Mouse (Mus musculus) cortical plate, adult 2 months (tissue): ENCODE results near the gene Slc30a3.

Source experiments
- CTCF ChIP-seq: fragments of 200-500 bp; IDR thresholded peaks from 2 replicates; pipeline ENCODE4 v1.5.1; 2011; ENCODE audit warnings: mild to moderate bottlenecking, control low read depth, low read length; ENCODE audit not compliant: insufficient read depth; ENCODE audit errors: extremely low read depth
- POLR2A ChIP-seq: fragments of 200-500 bp; IDR thresholded peaks from 2 replicates; pipeline ENCODE4 v1.6.1; 2011; ENCODE audit warnings: mild to moderate bottlenecking, low read length, control low read depth; ENCODE audit not compliant: insufficient read depth; ENCODE audit errors: extremely low read depth

GRCm38 (mm10) chr5:31054261-31055215, 53.5 kb downstream of the Slc30a3 start, which contains the start of gene Cad:
- TF ChIP-seq CTCF: no peak
- TF ChIP-seq POLR2A: peak; percentile 62
